Mouse (Mus musculus) left cerebral cortex, adult 11 months (tissue): Measurements from ENCODE around the gene Hist1h2bf.

Source experiments
- DNase-seq: peaks from one replicate; pipeline ENCODE4 v3.0.0; 2022; ENCODE audit warnings: low spot score

Hist1h2bf gene

GRCm38 (mm10) chr13:23529005-23529404, 45.0 kb downstream of the Hist1h2bf start:
- no peak for DNase-seq

- peak; percentile 91 for DNase-seq
These were observed 47.7 kb downstream of the Hist1h2bf start for GRCm38 (mm10) chr13:23526312-23526711.

- no peak for DNase-seq
These were observed 48.1 kb downstream of the Hist1h2bf start for GRCm38 (mm10) chr13:23525901-23526300.

GRCm38 (mm10) chr13:23524654-23525053, 49.3 kb downstream of the Hist1h2bf start:
- no peak for DNase-seq

- DNase-seq = no peak
These were observed 50.0 kb downstream of the Hist1h2bf start for GRCm38 (mm10) chr13:23523976-23524375.
